Mouse (Mus musculus): ENCODE data around the gene Pno1. TPM values are rescaled to one million over a fixed set of nuclear protein-coding genes. Genes with fewer than 3 reads are reported as not detected.

The Pno1 gene
- 86.1 TPM for polyA plus RNA-seq (2014; fragmentation: Illumina TruSeq; extraction: RNeasy Lipid Tissue Mini Kit (QIAGEN cat#74804))

GRCm38 (mm10) chr11:17211258-17212140, at the start of gene Pno1:
Pno1 (minus strand) TSS chr11:17211568.

GRCm38 (mm10) chr11:17257443-17257842, 46.1 kb upstream of the Pno1 start, which contains the start of gene C1d:
C1d (plus strand) TSS chr11:17257579.

GRCm38 (mm10) chr11:17181807-17182206, 29.6 kb downstream of the Pno1 start, which contains the start of gene Wdr92:
Wdr92 (plus strand) TSS chr11:17182107.

GRCm38 (mm10) chr11:17158858-17159737, 52.3 kb downstream of the Pno1 start, which contains the start of gene Ppp3r1:
Ppp3r1 (plus strand) TSS chr11:17159263.

Other genes starting within 250 kb of the Pno1 start
- gene Cnrip1, start 160.0 kb downstream of the Pno1 start, polyA plus RNA-seq (2014; fragmentation: Illumina TruSeq; extraction: RNeasy Lipid Tissue Mini Kit (QIAGEN cat#74804)), result 20.2 TPM
- 33.6 TPM for gene Plek, start 159.2 kb downstream of the Pno1 start, polyA plus RNA-seq (2014; fragmentation: Illumina TruSeq; extraction: RNeasy Lipid Tissue Mini Kit (QIAGEN cat#74804))
- gene Ppp3r1, start 52.3 kb downstream of the Pno1 start, polyA plus RNA-seq (2014; fragmentation: Illumina TruSeq; extraction: RNeasy Lipid Tissue Mini Kit (QIAGEN cat#74804)), result 461 TPM
- 26.0 TPM for gene Wdr92, start 29.5 kb downstream of the Pno1 start, polyA plus RNA-seq (2014; fragmentation: Illumina TruSeq; extraction: RNeasy Lipid Tissue Mini Kit (QIAGEN cat#74804))
- gene C1d, start 46.0 kb upstream of the Pno1 start, polyA plus RNA-seq (2014; fragmentation: Illumina TruSeq; extraction: RNeasy Lipid Tissue Mini Kit (QIAGEN cat#74804)), result 136 TPM

Measured in ovary, adult 10 weeks (tissue).